Mouse (Mus musculus) urinary bladder, postnatal 36 days (tissue): Measurements from ENCODE around the gene Casp12.
"Not testable (repeated sequence)": the region's sequence is repeated elsewhere in the genome, so short reads cannot be mapped to it uniquely, and the experiment has no call there.

Source experiments
- DNase-seq, 2 experiments: peaks; one replicate each; pipeline ENCODE4 v3.0.0; 2022; ENCODE audit warnings: low spot score in 2 of 2, mixed read lengths in 1 of 2

The Casp12 gene

DNA sequence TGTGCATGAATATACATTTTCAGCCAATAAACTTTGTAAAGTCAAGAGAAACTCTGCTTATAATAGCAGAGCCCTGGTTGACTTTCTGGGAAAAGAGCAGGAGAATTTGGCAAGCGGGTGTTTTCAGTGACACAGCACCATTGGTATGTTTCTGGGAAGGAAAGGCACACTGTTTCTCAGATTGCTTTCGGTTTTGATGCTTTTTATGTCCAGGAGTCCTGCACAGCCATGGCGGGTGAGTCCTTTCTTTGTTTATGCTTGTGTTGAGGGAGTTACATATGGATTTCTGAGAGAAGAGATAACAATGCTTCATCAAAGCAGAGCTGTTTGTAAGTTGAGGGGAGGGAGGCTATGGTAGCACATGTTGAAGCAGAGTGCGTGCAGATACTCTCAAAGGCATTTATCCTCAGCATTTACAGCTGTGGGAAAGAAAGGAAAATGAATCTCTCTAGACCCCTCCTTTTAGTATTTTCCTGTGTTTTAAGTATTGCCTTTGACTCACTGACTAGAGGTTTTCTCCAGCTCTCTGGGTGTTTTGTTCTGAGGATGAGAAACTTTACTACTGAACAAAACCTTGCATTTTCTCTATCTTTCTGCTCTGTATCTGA, at the start of gene Casp12:
Casp12 (plus strand) TSS at position 140 of the 608 bp plus-strand sequence.
- peak; percentile 18 to 30 for DNase-seq

- DNase-seq: no peak
These were observed 48.6 kb upstream of the Casp12 start for GRCm38 (mm10) chr9:5296354-5297237.

- DNase-seq: no peak
These were observed 46.7 kb upstream of the Casp12 start, which contains the start of gene Casp1 for GRCm38 (mm10) chr9:5298329-5299131. Casp1 (plus strand) TSS chr9:5298517.

- DNase-seq: no peak
These were observed 46.2 kb upstream of the Casp12 start for GRCm38 (mm10) chr9:5299132-5299381.

- peak; percentile 32 to 36 for DNase-seq
These were observed 36.7 kb upstream of the Casp12 start, which contains the start of gene Casp4 for GRCm38 (mm10) chr9:5308561-5308960. Casp4 (plus strand) TSS chr9:5308828.

GRCm38 (mm10) chr9:5310112-5310511, 35.1 kb upstream of the Casp12 start:
- no peak for DNase-seq

DNA sequence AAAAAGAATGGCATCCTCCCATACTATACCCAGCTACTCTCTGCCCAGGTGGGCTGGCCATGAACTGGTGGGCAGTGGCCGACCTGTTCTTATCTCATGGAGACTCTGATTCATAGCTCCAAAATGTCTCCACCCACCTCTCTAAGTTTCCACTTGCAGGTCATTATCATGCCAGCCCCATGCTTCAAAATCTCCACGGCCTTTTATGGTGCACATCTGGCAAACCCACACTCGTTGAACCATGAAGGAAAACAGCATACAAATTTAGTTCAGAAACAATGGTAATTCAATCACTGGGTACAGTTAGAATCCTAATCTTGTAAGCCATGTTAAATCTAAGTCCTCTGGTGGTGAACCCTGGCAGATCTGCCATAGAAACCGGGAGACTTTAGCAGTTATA, 33.8 kb upstream of the Casp12 start:
- DNase-seq: no peak

- DNase-seq: no peak
These were observed 17.0 kb upstream of the Casp12 start for GRCm38 (mm10) chr9:5328204-5328603.

DNA sequence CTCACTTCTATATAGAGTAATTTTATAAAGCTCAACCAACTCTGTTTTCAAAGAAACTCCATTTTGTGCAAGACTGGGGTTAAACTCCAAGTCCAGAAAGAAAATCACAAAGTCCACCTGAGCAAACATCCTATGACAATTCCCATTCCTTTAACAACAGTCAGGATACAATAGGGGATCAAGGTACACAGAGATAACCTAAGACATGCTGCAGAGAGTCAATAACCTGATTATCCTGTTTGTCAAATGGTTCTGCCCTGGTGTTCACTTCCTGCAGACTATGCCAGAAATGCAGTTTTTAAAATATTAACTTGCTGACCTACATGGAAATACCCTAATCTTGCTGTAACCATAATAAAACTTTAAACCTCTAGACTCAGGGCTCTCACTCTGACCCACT, 12.8 kb upstream of the Casp12 start:
- no peak for DNase-seq

DNA sequence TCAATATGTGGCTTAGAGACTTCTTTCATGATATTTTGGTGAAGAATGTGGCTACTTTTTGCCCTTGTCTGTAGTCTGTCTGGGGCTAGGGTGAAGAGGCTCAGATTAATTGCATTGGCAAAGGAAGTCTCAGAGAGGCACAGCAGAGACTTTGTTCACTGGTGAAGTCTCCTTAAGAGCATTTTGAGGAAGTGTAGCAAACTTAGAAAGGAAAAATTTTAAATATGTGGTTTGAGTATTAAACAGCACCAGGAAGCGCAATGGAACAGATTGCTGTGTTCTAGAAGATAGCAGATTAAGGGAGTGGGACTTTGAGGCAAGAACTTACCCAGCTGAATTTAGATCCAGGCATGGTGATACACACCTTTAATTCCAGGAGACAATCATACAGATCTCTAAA, 11.8 kb upstream of the Casp12 start:
- no peak for DNase-seq

DNA sequence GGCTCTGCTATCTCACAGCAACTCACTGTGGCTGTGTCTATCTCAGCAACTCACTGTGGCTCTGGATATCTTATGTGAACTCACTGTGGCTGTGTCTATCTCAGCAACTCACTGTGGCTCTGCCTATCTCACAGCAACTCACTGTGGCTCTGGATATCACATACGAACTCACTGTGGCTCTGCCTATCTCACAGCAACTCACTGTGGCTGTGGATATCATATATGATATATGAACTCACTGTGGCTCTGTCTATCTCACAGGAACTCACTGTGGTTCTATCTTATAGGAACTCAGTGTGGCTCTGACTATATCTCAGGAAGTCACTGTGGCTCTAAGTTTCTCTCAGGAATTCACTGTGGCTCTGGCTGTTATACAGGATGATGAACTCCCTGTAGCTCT, 2.1 kb upstream of the Casp12 start:
- no peak for DNase-seq

GRCm38 (mm10) chr9:5344090-5344489, 1.1 kb upstream of the Casp12 start:
- DNase-seq: no peak

DNA sequence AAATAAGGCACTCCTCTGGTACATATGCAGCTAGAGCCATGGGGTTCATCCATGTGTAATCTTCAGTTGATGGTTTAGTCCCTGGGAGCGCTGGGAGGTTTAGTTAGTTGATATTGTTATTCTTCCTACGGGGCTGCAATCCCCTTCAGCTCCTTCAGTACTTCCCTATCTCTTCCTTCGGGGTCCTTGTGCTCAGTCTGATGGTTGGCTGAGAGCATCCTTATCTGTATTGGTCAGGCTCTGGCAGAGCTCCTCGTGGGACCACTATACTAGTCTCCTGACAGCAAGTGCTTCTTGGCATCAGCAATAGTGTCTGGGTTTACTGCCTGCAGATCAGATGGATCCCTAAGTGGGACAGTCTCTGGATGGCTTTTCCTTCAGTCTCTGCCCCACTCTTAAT, 2.2 kb downstream of the Casp12 start:
- DNase-seq: no peak

DNA sequence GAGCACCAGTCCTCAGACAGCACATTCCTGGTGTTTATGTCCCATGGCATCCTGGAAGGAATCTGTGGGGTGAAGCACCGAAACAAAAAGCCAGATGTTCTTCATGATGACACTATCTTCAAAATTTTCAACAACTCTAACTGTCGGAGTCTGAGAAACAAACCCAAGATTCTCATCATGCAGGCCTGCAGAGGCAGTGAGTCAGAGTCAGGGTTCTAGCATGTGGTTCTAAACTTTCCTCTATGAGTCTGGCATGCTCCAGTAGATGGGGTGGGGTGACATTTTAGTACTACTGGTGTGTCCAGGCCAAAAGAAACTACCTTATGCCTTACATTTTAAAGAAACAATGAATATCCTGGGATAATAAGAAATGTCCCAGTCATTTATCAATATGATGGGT, 8.4 kb downstream of the Casp12 start:
- no peak for DNase-seq

DNA sequence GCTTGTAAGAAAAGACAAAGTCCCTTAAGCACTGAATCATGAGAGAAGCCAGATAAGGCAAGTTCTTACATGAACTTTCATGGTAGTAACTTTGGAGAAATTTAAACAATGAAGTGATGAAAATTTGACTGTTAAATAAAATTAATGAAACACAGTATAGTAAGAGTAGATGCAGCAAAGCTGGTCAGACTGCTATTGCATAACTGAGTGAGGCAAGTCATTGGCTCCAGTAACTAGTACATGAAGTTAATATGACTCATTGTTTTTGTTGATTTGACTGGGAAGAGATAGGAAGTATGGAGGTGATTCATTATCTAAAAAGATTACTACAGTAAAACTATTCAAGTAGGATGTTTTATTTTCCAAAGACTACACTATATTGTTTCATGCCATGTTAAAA, 11.6 kb downstream of the Casp12 start:
- DNase-seq: peak; percentile 50 to 57

GRCm38 (mm10) chr9:5393561-5393960, 48.3 kb downstream of the Casp12 start:
- DNase-seq: no peak

DNA sequence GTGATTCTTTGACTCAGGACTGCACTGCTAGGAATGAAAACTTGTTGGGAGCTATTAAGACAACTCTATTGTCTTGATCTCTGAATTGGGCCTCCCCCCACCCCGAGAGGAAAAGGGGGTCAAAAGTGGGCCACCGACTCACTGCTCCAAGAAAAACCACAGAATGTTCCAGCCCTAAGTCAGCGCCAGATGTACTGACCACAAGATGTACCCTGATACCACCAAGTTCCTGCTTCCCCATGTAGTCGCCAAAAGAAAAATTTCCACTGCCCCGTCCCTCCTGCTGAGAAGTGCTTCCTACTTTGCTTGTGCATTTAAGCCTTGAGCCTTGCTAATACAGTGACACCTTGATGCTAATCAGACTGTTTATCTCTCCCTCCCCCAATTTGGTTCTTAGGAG, 50.6 kb downstream of the Casp12 start:
- DNase-seq: not testable (repeated sequence)

GRCm38 (mm10) chr9:5410988-5411568, 65.8 kb downstream of the Casp12 start:
- no peak for DNase-seq

DNA sequence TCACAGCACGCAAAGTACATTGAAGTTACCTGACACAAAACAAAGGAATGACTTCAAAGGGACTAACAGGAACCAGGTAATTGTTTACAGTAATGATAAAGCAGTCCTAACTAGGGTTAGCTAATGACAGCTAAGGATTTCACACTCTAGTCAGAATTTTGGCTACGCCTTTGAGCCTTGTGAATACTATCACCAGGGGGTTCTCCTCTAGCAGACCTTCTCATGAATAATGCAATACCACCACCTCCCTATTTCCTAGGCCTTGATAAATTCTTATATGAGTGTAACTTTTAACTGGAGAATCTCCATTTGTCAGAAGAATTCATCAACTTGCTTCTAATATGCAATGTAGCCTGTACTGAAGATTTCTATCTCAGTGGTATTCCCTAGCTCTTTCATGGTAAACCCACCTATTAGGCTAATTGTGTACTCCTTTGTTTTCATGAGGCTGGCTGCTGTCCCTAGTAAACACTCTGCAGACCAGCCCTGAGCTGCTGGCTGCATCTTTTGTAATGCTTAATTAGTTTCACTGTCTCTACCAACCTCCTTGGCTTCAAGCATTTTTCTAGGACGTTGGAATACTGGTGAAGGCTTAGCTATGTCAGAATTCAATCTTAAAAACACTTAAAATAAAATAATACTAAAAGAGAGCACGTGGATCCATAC, 67.3 kb downstream of the Casp12 start:
- no peak for DNase-seq

GRCm38 (mm10) chr9:5417871-5418270, 72.6 kb downstream of the Casp12 start:
- DNase-seq: no peak
